Mouse (Mus musculus) hindbrain, embryonic 14.5 days (tissue): ENCODE data around the gene Lmf1. TPM values are rescaled to one million over a fixed set of nuclear protein-coding genes. Genes with fewer than 3 reads are reported as not detected.

Source experiments
- ATAC-seq: fragments of 200-750 bp; cut with Nextera tagmentation; 2 replicates; pipeline ENCODE4 v1.8.0; 2017; ENCODE audit warnings: moderate number of reproducible peaks, mild to moderate bottlenecking, moderate TSS enrichment, moderate library complexity; ENCODE audit not compliant: low FRiP score
- DNase-seq: peaks from one replicate; pipeline ENCODE4 v3.0.0-alpha.2; 2015; ENCODE audit warnings: low spot score
- H3K27ac ChIP-seq: fragments of 300-500 bp; sonication (generic); 2 replicates; pipeline ENCODE4 v1.5.1; 2014; ENCODE audit warnings: mild to moderate bottlenecking, moderate library complexity
- H3K27me3 ChIP-seq: fragments of 300-500 bp; sonication (generic); 2 replicates; pipeline ENCODE4 v1.6.1; 2014; ENCODE audit warnings: mild to moderate bottlenecking, low read length, mixed read lengths; ENCODE audit not compliant: control insufficient read depth, insufficient read depth
- H3K36me3 ChIP-seq: fragments of 300-500 bp; sonication (generic); replicated peaks from 2 replicates; pipeline ENCODE4 v1.6.1; 2014; ENCODE audit not compliant: control insufficient read depth, insufficient read depth
- H3K4me1 ChIP-seq: fragments of 300-500 bp; sonication (generic); replicated peaks from 2 replicates; pipeline ENCODE4 v1.6.1; 2014; ENCODE audit warnings: antibody characterized with exemption, low read length, mixed read lengths; ENCODE audit not compliant: control insufficient read depth, insufficient read depth
- H3K4me2 ChIP-seq: fragments of 300-500 bp; sonication (generic); replicated peaks from 2 replicates; pipeline ENCODE4 v1.6.1; 2014; ENCODE audit warnings: mild to moderate bottlenecking, moderate library complexity
- H3K4me3 ChIP-seq: fragments of 300-500 bp; sonication (generic); replicated peaks from 2 replicates; pipeline ENCODE4 v1.5.1; 2014; ENCODE audit warnings: mild to moderate bottlenecking, low read length
- H3K9ac ChIP-seq: fragments of 300-500 bp; sonication (generic); 2 replicates; pipeline ENCODE4 v1.6.1; 2014
- H3K9me3 ChIP-seq: fragments of 300-500 bp; sonication (generic); 2 replicates; pipeline ENCODE4 v1.6.1; 2016; ENCODE audit warnings: low read length; ENCODE audit not compliant: control insufficient read depth
- whole genome bisulfite sequencing: fragments of 180-500 bp; shearing (Covaris S2); extraction: QIAGEN DNeasy Blood & Tissue Kit; methylation state at CpG from one replicate; pipeline ENCODE4 v1.1.7; 2014; 5-methylcytosine and 5-hydroxymethylcytosine counted together
- polyA plus RNA-seq: library from polyadenylated mRNA; unstranded; fragments of >200 nt; fragmentation: Nextera tagmentation; extraction: Ambion mirVana; gene quantifications from 2 replicates; pipeline ENCODE4 v1.2.1, GENCODE M21; 2014

Lmf1 gene
- polyA plus RNA-seq, 1 experiment from 2014 or later = 24.9 TPM

GRCm38 (mm10) chr17:25576034-25576433 lies 2.9 kb upstream of the Lmf1 start:
- H3K4me2 ChIP-seq = no peak overlapping the region
- peaks cover 20% of the 10 kb centered on the region for H3K4me1 ChIP-seq
- no peak overlapping the region for H3K4me3 ChIP-seq
- ATAC-seq (no peak), DNase-seq (no peak)
- H3K9ac ChIP-seq = no peak overlapping the region
- no peaks in the 10 kb centered on the region for H3K9me3 ChIP-seq
- WGBS = 83% methylated on average over 2 of the region's 2 CpGs
- peaks cover 7% of the 10 kb centered on the region; the same call in 1 of the 2 replicates for H3K27me3 ChIP-seq
- H3K27ac ChIP-seq = no peak overlapping the region
- H3K36me3 ChIP-seq = no peaks in the 10 kb centered on the region

- H3K36me3 ChIP-seq = no peaks in the 10 kb centered on the region
- no peak overlapping the region for H3K27ac ChIP-seq
- DNase-seq = no peak
- peaks cover 14% of the 10 kb centered on the region for H3K4me1 ChIP-seq
- H3K9me3 ChIP-seq = no peaks in the 10 kb centered on the region
- no peak for ATAC-seq
- 49% methylated on average over 6 of the region's 6 CpGs for WGBS
- no peak overlapping the region for H3K4me2 ChIP-seq
- H3K9ac ChIP-seq = no peak overlapping the region
- H3K27me3 ChIP-seq = no peaks in the 10 kb centered on the region
- H3K4me3 ChIP-seq = no peak overlapping the region
Measured at GRCm38 (mm10) chr17:25577263-25577662, 1.6 kb upstream of the Lmf1 start.

GRCm38 (mm10) chr17:25577702-25578101 lies 1.2 kb upstream of the Lmf1 start:
- Histone ChIP-seq H3K36me3 (no peaks in the 10 kb centered on the region), H3K4me3 (no peak overlapping the region), H3K9ac (no peak overlapping the region), H3K4me2 (no peak overlapping the region), H3K9me3 (no peaks in the 10 kb centered on the region), H3K27ac (no peak overlapping the region), H3K4me1 (peaks cover 14% of the 10 kb centered on the region), H3K27me3 (no peaks in the 10 kb centered on the region)
- ATAC-seq (no peak), DNase-seq (no peak)
- WGBS = 38% methylated on average over 2 of the region's 2 CpGs

- Histone ChIP-seq H3K27ac (peak overlapping the region; percentile 76), H3K27me3 (no peaks in the 10 kb centered on the region), H3K9me3 (no peaks in the 10 kb centered on the region), H3K4me1 (peaks cover 14% of the 10 kb centered on the region), H3K9ac (peak overlapping the region; percentile 71), H3K4me3 (peak overlapping the region; percentile 56), H3K4me2 (peak overlapping the region; percentile 85), H3K36me3 (no peaks in the 10 kb centered on the region)
- 8% methylated on average over 21 of the region's 21 CpGs for WGBS
- peak; percentile 52 for ATAC-seq
- DNase-seq = no peak
Measured at GRCm38 (mm10) chr17:25579332-25580047, 605 bp downstream of the Lmf1 start.

GRCm38 (mm10) chr17:25582076-25582475 lies 3.2 kb downstream of the Lmf1 start:
- 60% methylated on average over 8 of the region's 8 CpGs for WGBS

GRCm38 (mm10) chr17:25583099-25583498 lies 4.2 kb downstream of the Lmf1 start:
- H3K9me3 ChIP-seq = no peaks in the 10 kb centered on the region
- H3K4me2 ChIP-seq = no peak overlapping the region
- no peak for ATAC-seq
- no peak overlapping the region for H3K4me3 ChIP-seq
- H3K27ac ChIP-seq = no peak overlapping the region
- no peak for DNase-seq
- WGBS = 82% methylated on average over 4 of the region's 4 CpGs
- peaks cover 11% of the 10 kb centered on the region; the same call in 1 of the 2 replicates for H3K36me3 ChIP-seq
- no peaks in the 10 kb centered on the region for H3K27me3 ChIP-seq
- peaks cover 13% of the 10 kb centered on the region for H3K4me1 ChIP-seq
- H3K9ac ChIP-seq = no peak overlapping the region

More at GRCm38 (mm10) chr17:25582076-25582475, 3.2 kb downstream of the Lmf1 start:
- no peak for ATAC-seq
- no peak overlapping the region for H3K9ac ChIP-seq
- DNase-seq = no peak
- H3K36me3 ChIP-seq = peaks cover 6% of the 10 kb centered on the region; the same call in 1 of the 2 replicates
- H3K27ac ChIP-seq = no peak overlapping the region
- no peaks in the 10 kb centered on the region for H3K27me3 ChIP-seq
- peaks cover 14% of the 10 kb centered on the region for H3K4me1 ChIP-seq
- H3K4me2 ChIP-seq = no peak overlapping the region
- H3K4me3 ChIP-seq = no peak overlapping the region
- H3K9me3 ChIP-seq = no peaks in the 10 kb centered on the region

GRCm38 (mm10) chr17:25583858-25584257 lies 5.0 kb downstream of the Lmf1 start:
- no peaks in the 10 kb centered on the region for H3K9me3 ChIP-seq
- no peaks in the 10 kb centered on the region for H3K27me3 ChIP-seq
- H3K36me3 ChIP-seq = peaks cover 18% of the 10 kb centered on the region; the same call in 1 of the 2 replicates
- 91% methylated on average over 8 of the region's 8 CpGs for WGBS
- H3K4me3 ChIP-seq = no peak overlapping the region
- H3K4me1 ChIP-seq = peaks cover 6% of the 10 kb centered on the region; the same call in 1 of the 2 replicates
- no peak overlapping the region for H3K4me2 ChIP-seq
- H3K9ac ChIP-seq = no peak overlapping the region
- no peak overlapping the region for H3K27ac ChIP-seq
- no peak for DNase-seq
- no peak for ATAC-seq

GRCm38 (mm10) chr17:25584646-25585045 lies 5.8 kb downstream of the Lmf1 start:
- Histone ChIP-seq H3K36me3 (peaks cover 21% of the 10 kb centered on the region), H3K4me3 (no peak overlapping the region), H3K4me1 (peaks cover 4% of the 10 kb centered on the region; the same call in 1 of the 2 replicates), H3K9ac (no peak overlapping the region), H3K4me2 (no peak overlapping the region), H3K9me3 (no peaks in the 10 kb centered on the region), H3K27me3 (no peaks in the 10 kb centered on the region), H3K27ac (no peak overlapping the region)
- DNase-seq (no peak), ATAC-seq (no peak)
- 94% methylated on average over 9 of the region's 9 CpGs for WGBS

GRCm38 (mm10) chr17:25590068-25590467 lies 11.2 kb downstream of the Lmf1 start:
- Histone ChIP-seq H3K4me3 (no peak overlapping the region), H3K36me3 (peaks cover 22% of the 10 kb centered on the region), H3K4me1 (peaks cover 5% of the 10 kb centered on the region; the same call in 1 of the 2 replicates), H3K9me3 (no peaks in the 10 kb centered on the region), H3K27me3 (no peaks in the 10 kb centered on the region), H3K9ac (no peak overlapping the region), H3K4me2 (no peak overlapping the region), H3K27ac (no peak overlapping the region)
- ATAC-seq (no peak), DNase-seq (no peak)
- WGBS = 94% methylated on average over 6 of the region's 6 CpGs
